Comparison of ENCODE assay signal across 7 mouse cellular contexts in the genomic region with DNA sequence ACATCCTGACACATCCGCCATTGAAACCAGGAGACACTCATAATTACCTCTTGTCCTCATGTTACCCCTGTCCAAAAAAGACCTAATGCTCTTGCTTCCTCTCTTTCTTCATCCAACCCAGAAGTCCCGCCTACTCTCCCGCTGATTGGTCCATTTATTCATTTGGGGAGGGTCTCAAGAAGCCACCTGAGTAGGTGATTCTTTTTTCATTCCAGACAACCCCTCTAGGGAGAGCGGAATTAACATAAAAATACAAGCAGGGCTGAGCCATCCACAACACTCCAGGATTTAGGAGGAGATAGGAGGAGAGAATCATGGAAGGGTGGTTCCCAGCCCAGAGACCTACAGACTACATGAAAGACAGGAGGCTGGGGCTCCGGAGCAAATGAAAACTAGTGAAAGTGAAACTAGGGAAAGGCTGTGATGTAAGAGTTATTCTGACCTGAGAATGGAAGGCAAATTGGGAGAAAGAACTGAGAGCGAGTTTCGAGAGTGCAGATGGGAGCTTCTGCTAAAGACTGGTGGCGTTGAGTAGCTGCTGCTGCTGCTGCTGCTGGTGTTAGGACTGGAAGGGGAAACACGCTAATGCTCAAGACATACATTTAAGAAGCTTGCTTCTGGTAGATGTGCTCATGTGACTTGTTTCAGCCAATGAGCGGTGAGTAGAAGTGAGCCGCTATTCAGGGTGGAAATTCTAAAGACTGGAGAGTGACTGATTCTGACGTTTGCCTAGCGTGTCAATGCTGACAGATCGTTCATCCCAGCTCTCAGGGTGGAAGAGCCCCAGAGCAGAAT. TPM values are rescaled to one million over a fixed set of nuclear protein-coding genes. Genes with fewer than 3 reads are reported as not detected.
DNase-seq lines count a peak whose midpoint lies in the region; ATAC-seq lines count a peak whose summit lies in the region.

No protein-coding gene starts in this region.

- H3K4me3 ChIP-seq in intestine, embryonic 16.5 days (ENCODE audit: low read length): peak overlapping the region; percentile 2; the same call in 1 of the 2 replicates

- no peak overlapping the region for H3K9ac ChIP-seq in intestine, embryonic 16.5 days (ENCODE audit: low read depth, low read length)

- H3K36me3 ChIP-seq in intestine, embryonic 16.5 days (ENCODE audit: control insufficient read depth, insufficient read depth, low read length): no peaks in the 10 kb centered on the region

- H3K9me3 ChIP-seq in intestine, embryonic 16.5 days (ENCODE audit: control insufficient read depth, low read length): no peaks in the 10 kb centered on the region

- no peaks in the 10 kb centered on the region for H3K4me1 ChIP-seq in intestine, embryonic 16.5 days (ENCODE audit: control insufficient read depth, insufficient read depth, low read length)

- H3K4me2 ChIP-seq in intestine, embryonic 16.5 days (ENCODE audit: low read depth, low read length): no peak overlapping the region

- no peak overlapping the region for H3K27ac ChIP-seq in intestine, embryonic 16.5 days (ENCODE audit: low read length)

- DNase-seq in lung, adult 18-20 months: peak; percentile 9 to 14
- no peak for DNase-seq in lung, postnatal 14 days
- peak; percentile 14 for DNase-seq in c-Kit-positive CD71-positive TER-119-negative erythroid progenitor cells, embryonic 14.5 days (ENCODE audit: low read depth)
- DNase-seq in thymus, postnatal 14 days: peak; percentile 28
- DNase-seq in cerebellum, adult 9-10 months: no peak
- no peak for DNase-seq in left cerebral cortex, adult 11 months (ENCODE audit: low spot score)

- 55% methylated on average over 14 of the region's 14 CpGs for WGBS in intestine, embryonic 16.5 days

- H3K27me3 ChIP-seq in intestine, embryonic 16.5 days (replicated peaks; ENCODE audit: control insufficient read depth, insufficient read depth, low read length): no peaks in the 10 kb centered on the region

- ATAC-seq in intestine, embryonic 16.5 days: no peak

RNA-seq across cellular contexts. Expression of gene Mmp2, which starts 55.0 kb away (rescaled TPM):
- polyA plus RNA-seq in intestine, embryonic 16.5 days (2015; fragmentation: Nextera tagmentation; extraction: Ambion mirVana): 136 and 137 TPM in 2 replicates

Comparison
In these comparisons a context has a peak if more than half of its experiments do, and no peak if none do; other contexts are left out.
1. DNase-seq: peak in lung, adult 18-20 months (2 of 2), c-Kit-positive CD71-positive TER-119-negative erythroid progenitor cells, embryonic 14.5 days (single experiment) and thymus, postnatal 14 days (single experiment); none in lung, postnatal 14 days (single experiment), cerebellum, adult 9-10 months (single experiment) and left cerebral cortex, adult 11 months (single experiment).